Mouse (Mus musculus): Measurements from ENCODE around the gene Foxd2.

Foxd2 gene

GRCm38 (mm10) chr4:114912705-114913593, 4.3 kb upstream of the Foxd2 start:
- no peak for DNase-seq (ENCODE audit: low spot score in 2 of 2)

GRCm38 (mm10) chr4:114909602-114910484, 1.2 kb upstream of the Foxd2 start:
- DNase-seq (ENCODE audit: low spot score in 2 of 2), result no peak

- DNase-seq (ENCODE audit: low spot score in 2 of 2), result no peak
Observed at GRCm38 (mm10) chr4:114907951-114908828, 483 bp downstream of the Foxd2 start.

GRCm38 (mm10) chr4:114907056-114907917, 1.4 kb downstream of the Foxd2 start:
- no peak for DNase-seq (ENCODE audit: low spot score in 2 of 2)

- no peak for DNase-seq (ENCODE audit: low spot score in 2 of 2)
Observed at GRCm38 (mm10) chr4:114905969-114906680, 2.5 kb downstream of the Foxd2 start.

- no peak for DNase-seq (ENCODE audit: low spot score in 2 of 2)
Observed at GRCm38 (mm10) chr4:114905501-114905900, 3.2 kb downstream of the Foxd2 start.

GRCm38 (mm10) chr4:114903422-114903782, 5.3 kb downstream of the Foxd2 start:
- no peak for DNase-seq (ENCODE audit: low spot score in 2 of 2)

- DNase-seq (ENCODE audit: low spot score in 2 of 2), result no peak
Observed at GRCm38 (mm10) chr4:114902641-114903421, 5.8 kb downstream of the Foxd2 start.

- no peak for DNase-seq (ENCODE audit: low spot score in 2 of 2)
Observed at GRCm38 (mm10) chr4:114901643-114902351, 6.9 kb downstream of the Foxd2 start.

GRCm38 (mm10) chr4:114900866-114901642, 7.6 kb downstream of the Foxd2 start:
- no peak for DNase-seq (ENCODE audit: low spot score in 2 of 2)

GRCm38 (mm10) chr4:114899885-114900284, 8.8 kb downstream of the Foxd2 start:
- no peak for DNase-seq (ENCODE audit: low spot score in 2 of 2)

- DNase-seq (ENCODE audit: low spot score in 2 of 2), result no peak
Observed at GRCm38 (mm10) chr4:114897853-114898252, 10.8 kb downstream of the Foxd2 start.

- no peak for DNase-seq (ENCODE audit: low spot score in 2 of 2)
Observed at GRCm38 (mm10) chr4:114882232-114882631, 26.4 kb downstream of the Foxd2 start.

GRCm38 (mm10) chr4:114876441-114876972, 32.2 kb downstream of the Foxd2 start:
- DNase-seq (ENCODE audit: low spot score in 2 of 2), result no peak

GRCm38 (mm10) chr4:114869765-114870490, 38.7 kb downstream of the Foxd2 start:
- no peak for DNase-seq (ENCODE audit: low spot score in 2 of 2)

GRCm38 (mm10) chr4:114863166-114863565, 45.5 kb downstream of the Foxd2 start:
- no peak for DNase-seq (ENCODE audit: low spot score in 2 of 2)

GRCm38 (mm10) chr4:114858426-114858825, 50.2 kb downstream of the Foxd2 start:
- DNase-seq (ENCODE audit: low spot score in 2 of 2), result no peak

All from right cerebral cortex, postnatal 10 days (tissue).